Mouse (Mus musculus) embryonic facial prominence, embryonic 13.5 days (tissue): ENCODE data around the gene Rtn2. TPM values are rescaled to one million over a fixed set of nuclear protein-coding genes. Genes with fewer than 3 reads are reported as not detected.
A peak's percentile ranks its signal among the peaks of the same experiment; 100 is the strongest.

ENCODE experiments used
- ATAC-seq: fragments of 200-750 bp; cut with Nextera tagmentation; 2 replicates; pipeline ENCODE4 v1.8.0; 2017; ENCODE audit warnings: low read depth; ENCODE audit not compliant: insufficient number of reproducible peaks, insufficient read depth, low FRiP score, low TSS enrichment
- H3K27ac ChIP-seq: fragments of 300-500 bp; sonication (generic); 2 replicates; pipeline ENCODE4 v1.5.1; 2015; ENCODE audit warnings: moderate library complexity, mild to moderate bottlenecking, inconsistent platforms
- H3K27me3 ChIP-seq: fragments of 300-500 bp; sonication (generic); 2 replicates; pipeline ENCODE4 v1.6.1; 2015; ENCODE audit warnings: mild to moderate bottlenecking, inconsistent platforms
- H3K36me3 ChIP-seq: fragments of 300-500 bp; sonication (generic); 2 replicates; pipeline ENCODE4 v1.6.1; 2015; ENCODE audit warnings: mild to moderate bottlenecking, inconsistent platforms
- H3K4me1 ChIP-seq: fragments of 300-500 bp; sonication (generic); 2 replicates; pipeline ENCODE4 v1.6.1; 2015; ENCODE audit warnings: inconsistent platforms
- H3K4me2 ChIP-seq: fragments of 300-500 bp; sonication (generic); 2 replicates; pipeline ENCODE4 v1.6.1; 2015; ENCODE audit warnings: moderate library complexity, mild to moderate bottlenecking, inconsistent platforms
- H3K4me3 ChIP-seq: fragments of 300-500 bp; sonication (generic); 2 replicates; pipeline ENCODE4 v1.5.1; 2015; ENCODE audit warnings: mild to moderate bottlenecking, inconsistent platforms
- H3K9ac ChIP-seq: fragments of 300-500 bp; sonication (generic); 2 replicates; pipeline ENCODE4 v1.6.1; 2015; ENCODE audit warnings: mild to moderate bottlenecking, inconsistent platforms
- H3K9me3 ChIP-seq: fragments of 300-500 bp; sonication (generic); 2 replicates; pipeline ENCODE4 v1.6.1; 2016; ENCODE audit warnings: inconsistent platforms
- WGBS: fragments of 180-500 bp; shearing (Covaris S2); methylation state at CpG from one replicate; pipeline ENCODE4 v1.1.7; 2015; ENCODE audit warnings: mixed read lengths; 5-methylcytosine and 5-hydroxymethylcytosine counted together
- polyA plus RNA-seq: library from polyadenylated mRNA; unstranded; fragments of >200 nt; fragmentation: Nextera tagmentation; extraction: Ambion mirVana; gene quantifications from 2 replicates; pipeline ENCODE4 v1.2.1, GENCODE M21; 2015

Gene Rtn2
- polyA plus RNA-seq, 1 experiment from 2014 or later: 11.7 TPM

DNA sequence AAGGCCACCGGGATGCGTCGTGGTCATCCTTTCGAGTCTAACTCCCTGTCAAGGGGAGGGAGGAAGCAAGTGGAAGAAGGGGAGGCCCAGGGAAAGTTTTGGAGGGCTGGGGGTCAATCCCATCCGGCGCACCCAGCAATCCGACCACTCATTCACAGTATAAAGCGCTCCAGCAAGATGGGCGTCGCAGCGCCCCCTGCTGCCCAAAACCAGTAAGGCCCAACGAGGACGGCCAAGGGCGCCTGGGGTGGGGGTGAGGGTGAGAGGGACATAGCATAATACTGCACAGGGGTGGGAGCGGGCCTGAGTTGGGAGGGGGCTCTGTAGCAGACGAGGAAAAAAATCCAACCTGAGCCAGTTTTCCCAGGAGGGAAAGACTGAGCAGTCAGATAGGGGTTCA, 21.3 kb downstream of the Rtn2 start:
- peaks cover 63% of the 10 kb centered on the region for H3K27me3 ChIP-seq
- no peaks in the 10 kb centered on the region for H3K36me3 ChIP-seq
- peak overlapping the region; percentile 33 for H3K4me3 ChIP-seq
- peak overlapping the region; percentile 54; the same call in 1 of the 2 replicates for H3K9ac ChIP-seq
- peak overlapping the region; percentile 59 for H3K4me2 ChIP-seq
- under 1% methylated on average over 16 of the region's 16 CpGs for WGBS
- no peak overlapping the region for H3K27ac ChIP-seq
- no peaks in the 10 kb centered on the region for H3K9me3 ChIP-seq
- ATAC-seq: no peak
- H3K4me1 ChIP-seq: peaks cover 35% of the 10 kb centered on the region

DNA sequence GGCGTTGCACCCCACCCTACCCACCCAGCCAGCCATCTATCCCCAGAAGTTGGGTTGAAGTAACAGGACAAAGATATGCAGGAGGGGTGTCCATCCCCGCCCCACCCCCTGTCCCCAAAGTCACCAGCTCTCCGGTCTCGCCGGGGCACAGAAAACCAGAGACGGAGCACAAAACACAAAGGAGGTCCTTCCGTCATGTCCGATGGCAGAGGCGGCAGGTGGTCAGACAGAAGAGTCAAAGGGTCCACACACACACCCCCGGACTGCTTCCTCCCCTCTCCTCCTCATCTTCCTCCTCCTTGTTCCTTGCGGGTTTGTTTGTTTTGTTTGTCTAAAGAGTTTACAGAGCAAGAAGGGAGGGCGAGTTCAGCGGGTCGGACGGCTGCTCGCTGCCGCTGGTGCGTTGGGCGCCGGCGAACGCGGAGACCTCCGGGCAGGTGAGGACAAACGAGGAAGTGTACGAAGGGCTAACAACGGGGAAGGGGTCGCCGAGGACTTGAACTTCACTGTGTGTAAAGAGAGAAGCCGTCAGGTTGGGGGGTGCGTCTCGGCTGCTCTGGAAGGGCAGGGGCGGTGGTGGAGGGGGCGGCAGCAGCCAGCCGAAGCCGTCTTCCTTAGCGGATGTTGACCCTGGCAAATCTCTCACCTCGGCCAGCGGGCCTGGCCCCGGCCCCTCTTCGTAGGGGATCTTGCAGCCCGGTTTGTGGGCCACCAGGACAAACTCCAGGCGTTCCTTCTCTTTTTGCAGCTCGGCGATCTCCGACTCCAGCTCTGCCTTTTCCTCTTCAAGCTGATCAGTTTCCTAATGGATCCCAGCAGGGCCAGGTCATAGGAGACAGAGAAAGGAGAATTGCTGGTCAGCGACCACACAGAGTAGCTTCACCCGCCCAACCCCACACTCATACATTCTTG, 22.3 kb downstream of the Rtn2 start:
- ATAC-seq: no peak
- WGBS: 2% methylated on average over 48 of the region's 48 CpGs
- H3K4me2 ChIP-seq: peak overlapping the region; percentile 59
- H3K4me1 ChIP-seq: peaks cover 43% of the 10 kb centered on the region
- peak overlapping the region; percentile 33 for H3K4me3 ChIP-seq
- H3K9ac ChIP-seq: peak overlapping the region; percentile 61
- H3K27ac ChIP-seq: no peak overlapping the region
- H3K9me3 ChIP-seq: no peaks in the 10 kb centered on the region
- H3K27me3 ChIP-seq: peaks cover 63% of the 10 kb centered on the region
- no peaks in the 10 kb centered on the region for H3K36me3 ChIP-seq

DNA sequence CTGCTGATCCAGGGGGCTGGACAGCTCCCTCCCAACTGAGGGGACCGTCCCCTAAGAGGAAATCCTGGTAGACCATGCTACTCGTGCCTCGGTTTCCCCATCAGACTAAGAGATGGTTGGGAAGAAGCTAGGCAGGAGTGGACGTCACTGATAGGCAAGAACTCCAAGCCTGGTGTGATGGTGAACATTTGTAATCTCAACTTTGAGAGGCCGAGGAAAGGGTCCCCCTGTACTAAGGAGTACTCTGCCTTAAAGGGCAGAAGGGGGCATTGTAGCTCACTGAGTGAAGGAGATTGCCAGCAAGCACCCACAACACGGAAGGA, 22.9 kb downstream of the Rtn2 start:
- Histone ChIP-seq H3K36me3 (no peaks in the 10 kb centered on the region), H3K4me2 (peak overlapping the region; percentile 59; the same call in 1 of the 2 replicates), H3K9me3 (no peaks in the 10 kb centered on the region), H3K27me3 (peaks cover 63% of the 10 kb centered on the region), H3K4me3 (peak overlapping the region; percentile 33), H3K4me1 (peaks cover 44% of the 10 kb centered on the region), H3K9ac (no peak overlapping the region; the same call in 1 of the 2 replicates), H3K27ac (no peak overlapping the region)
- WGBS: 11% methylated on average over 6 of the region's 6 CpGs
- ATAC-seq: no peak

DNA sequence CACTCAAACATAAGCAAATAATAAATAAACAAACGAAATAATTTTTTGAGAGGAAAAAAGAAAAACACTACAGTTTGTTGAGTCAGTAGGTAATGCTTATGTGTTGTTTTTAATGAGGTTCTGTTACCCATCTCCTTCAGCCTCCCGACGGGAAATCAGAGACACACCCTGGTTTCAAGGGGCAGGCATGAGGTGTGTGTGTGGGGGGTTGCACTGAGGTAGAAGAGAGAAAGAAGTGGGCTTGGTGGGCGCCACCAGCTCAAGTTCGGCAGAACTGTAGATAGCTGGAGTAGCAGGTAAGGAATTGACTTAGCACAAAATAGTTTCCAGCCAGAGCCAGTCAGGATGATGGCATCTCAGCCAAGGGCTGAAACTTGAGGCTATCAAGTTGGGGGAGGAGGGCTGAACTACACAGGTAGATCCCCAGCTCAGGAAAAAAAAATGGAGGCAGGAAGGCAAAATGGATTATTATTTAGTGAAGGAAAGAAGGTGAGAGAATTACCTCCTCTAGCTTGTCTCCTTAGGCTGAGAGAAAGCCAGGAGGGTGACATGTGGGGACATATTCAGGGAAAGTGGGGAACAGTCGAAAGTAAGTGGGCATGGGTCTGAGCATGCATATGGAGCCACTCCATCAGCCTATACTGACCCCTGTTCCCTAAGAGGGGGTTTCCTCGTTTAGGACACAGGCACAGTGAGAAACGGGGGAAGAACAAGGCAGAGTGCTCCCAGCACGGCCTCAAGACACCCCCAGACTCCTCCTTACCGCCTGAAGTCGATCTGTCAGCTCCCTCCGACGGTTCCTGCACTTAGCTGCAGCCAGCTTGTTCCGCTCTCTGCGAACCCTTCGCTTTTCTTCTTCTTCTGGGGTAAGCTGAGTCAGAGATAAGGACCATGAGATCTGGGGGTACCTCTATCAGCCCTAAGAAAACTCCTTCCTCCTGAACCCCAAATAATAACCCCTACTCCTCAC, 23.7 kb downstream of the Rtn2 start:
- Histone ChIP-seq H3K4me3 (no peak overlapping the region), H3K27me3 (peaks cover 63% of the 10 kb centered on the region), H3K9me3 (no peaks in the 10 kb centered on the region), H3K4me1 (peaks cover 47% of the 10 kb centered on the region), H3K27ac (no peak overlapping the region), H3K36me3 (no peaks in the 10 kb centered on the region), H3K4me2 (no peak overlapping the region), H3K9ac (no peak overlapping the region)
- 44% methylated on average over 16 of the region's 16 CpGs for WGBS
- ATAC-seq: no peak

DNA sequence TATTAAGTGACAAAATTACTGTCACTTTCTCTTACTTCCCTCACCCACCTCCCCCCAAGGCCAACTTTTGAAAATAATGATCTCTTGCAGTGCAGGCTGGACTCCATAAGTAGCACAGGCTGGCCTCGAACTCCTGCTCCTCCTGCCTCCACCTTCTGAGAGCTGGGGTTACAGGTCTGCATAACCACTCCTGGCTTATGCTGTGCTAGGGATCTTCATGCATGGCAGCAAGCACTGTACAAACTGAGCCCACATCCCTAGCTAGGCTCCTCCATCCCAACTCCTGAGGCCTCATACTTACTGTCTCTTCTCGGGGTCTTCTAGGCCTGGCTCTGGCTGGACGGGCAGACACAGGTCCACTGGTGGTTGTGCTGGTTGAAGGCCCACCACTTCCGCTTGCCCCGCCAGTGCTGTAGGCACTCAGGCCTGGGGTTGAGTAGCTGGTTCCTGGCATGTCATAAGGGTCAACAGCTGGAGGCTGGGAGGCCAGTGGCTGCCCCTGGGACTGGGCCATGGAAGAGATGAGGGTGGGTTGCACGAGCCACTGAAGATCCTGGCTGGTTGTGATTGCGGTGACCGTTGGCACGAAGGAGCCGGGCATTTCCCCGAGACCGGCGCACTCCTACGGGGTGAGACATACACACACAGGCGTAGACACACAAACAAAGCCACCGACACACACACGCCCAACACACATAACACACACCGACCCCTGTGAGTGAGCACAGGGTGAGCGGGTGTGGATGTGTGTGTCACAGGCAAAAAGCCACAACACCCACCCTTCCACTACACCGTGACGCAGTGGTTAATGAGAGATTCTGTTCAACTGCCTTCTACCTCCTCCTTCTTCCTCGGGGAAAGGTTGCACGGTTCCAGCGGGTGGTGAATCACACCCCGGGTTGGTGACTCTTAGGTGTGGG, 24.7 kb downstream of the Rtn2 start:
- 70% methylated on average over 25 of the region's 25 CpGs for WGBS
- Histone ChIP-seq H3K9ac (no peak overlapping the region), H3K27ac (no peak overlapping the region), H3K27me3 (peaks cover 57% of the 10 kb centered on the region), H3K4me1 (peaks cover 40% of the 10 kb centered on the region), H3K4me2 (peak overlapping the region; percentile 99), H3K9me3 (no peaks in the 10 kb centered on the region), H3K36me3 (no peaks in the 10 kb centered on the region), H3K4me3 (peak overlapping the region; percentile 66)
- no peak for ATAC-seq

DNA sequence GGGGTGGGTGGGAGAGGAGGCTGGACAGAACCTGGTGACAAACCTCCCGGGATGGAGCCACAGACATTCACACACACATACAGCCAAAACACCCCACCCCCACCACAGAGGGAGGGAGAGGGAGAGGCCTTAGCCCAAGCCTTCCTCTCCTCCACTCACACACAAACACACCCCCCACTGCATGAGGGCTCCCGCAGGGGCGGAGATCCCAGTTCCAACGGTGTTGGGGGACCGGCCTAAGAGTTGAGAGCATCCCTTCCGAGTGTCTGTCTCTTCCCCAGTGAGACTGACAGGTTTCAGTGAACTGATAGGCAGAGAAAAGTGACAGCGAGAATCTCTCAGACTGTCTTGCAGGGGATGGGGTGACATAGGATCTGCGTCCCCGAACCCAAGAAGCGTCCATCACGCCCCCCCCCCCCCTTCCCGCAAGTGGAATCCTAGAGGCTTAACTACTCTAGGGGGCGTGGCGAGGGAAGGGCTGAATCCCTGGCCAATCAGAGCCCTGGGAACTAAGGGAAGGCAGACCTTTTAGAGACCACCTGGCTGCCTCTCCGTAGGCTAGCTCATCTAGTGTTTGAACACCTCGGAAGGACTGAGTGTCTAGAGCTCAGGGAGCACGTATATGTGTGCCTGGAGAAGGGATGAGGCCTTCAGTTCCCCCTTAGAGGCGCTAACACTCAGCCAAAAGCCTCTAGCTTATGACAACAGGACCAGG, 25.5 kb downstream of the Rtn2 start:
- Histone ChIP-seq H3K4me2 (peak overlapping the region; percentile 99), H3K27ac (peak overlapping the region; percentile 82), H3K27me3 (peaks cover 54% of the 10 kb centered on the region), H3K4me1 (peaks cover 39% of the 10 kb centered on the region), H3K9me3 (no peaks in the 10 kb centered on the region), H3K9ac (peak overlapping the region; percentile 66), H3K36me3 (no peaks in the 10 kb centered on the region), H3K4me3 (peak overlapping the region; percentile 66)
- ATAC-seq: 0 out of 2 replicates have a peak, but pooled peaks have one; percentile 50
- 1% methylated on average over 18 of the region's 18 CpGs for WGBS

DNA sequence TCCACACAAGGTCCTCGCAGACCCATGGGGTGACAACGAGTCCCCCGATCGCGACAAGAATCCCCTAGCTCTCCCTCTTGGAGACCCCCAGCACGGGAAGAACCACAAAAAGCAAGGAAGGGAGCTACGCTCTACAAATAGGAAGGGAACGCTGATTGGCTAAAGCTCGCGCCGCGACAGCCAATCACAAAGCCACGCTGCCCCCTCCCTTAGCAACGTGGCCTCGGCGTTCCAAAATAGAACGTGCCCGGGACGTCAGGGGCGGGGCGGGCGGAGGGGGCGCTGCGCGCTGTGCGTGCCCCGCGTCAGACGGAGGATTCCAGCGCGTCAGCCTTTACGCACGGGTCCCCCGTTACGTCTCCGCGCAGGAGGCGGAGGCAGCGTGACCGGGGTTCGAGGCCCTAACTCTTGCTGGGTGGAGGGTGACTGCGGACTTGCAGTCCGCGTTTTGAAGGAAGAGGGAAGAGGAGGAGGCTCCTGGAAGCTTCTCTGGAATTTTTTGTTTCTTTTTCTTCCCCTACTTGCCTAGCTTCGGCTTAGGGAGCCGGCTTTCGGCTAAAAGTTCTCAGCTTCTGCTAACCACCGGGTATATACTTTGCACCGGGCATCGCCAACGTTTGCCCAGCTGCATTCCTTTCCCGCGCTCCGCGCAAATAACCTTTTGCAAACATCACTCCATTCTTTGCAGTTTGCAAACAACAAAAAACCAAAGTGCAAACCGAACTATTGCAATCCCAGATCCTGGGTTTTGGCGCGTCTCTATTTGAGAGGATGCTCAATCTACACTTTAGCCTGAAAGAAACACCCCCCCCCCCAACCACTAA, 26.2 kb downstream of the Rtn2 start:
- H3K36me3 ChIP-seq: no peaks in the 10 kb centered on the region
- peak; percentile 86 for ATAC-seq
- H3K27ac ChIP-seq: peak overlapping the region; percentile 82
- peak overlapping the region; percentile 66 for H3K4me3 ChIP-seq
- peak overlapping the region; percentile 70 for H3K9ac ChIP-seq
- H3K4me1 ChIP-seq: peaks cover 36% of the 10 kb centered on the region
- WGBS: under 1% methylated on average over 58 of the region's 58 CpGs
- peak overlapping the region; percentile 99 for H3K4me2 ChIP-seq
- no peaks in the 10 kb centered on the region for H3K9me3 ChIP-seq
- peaks cover 53% of the 10 kb centered on the region for H3K27me3 ChIP-seq

DNA sequence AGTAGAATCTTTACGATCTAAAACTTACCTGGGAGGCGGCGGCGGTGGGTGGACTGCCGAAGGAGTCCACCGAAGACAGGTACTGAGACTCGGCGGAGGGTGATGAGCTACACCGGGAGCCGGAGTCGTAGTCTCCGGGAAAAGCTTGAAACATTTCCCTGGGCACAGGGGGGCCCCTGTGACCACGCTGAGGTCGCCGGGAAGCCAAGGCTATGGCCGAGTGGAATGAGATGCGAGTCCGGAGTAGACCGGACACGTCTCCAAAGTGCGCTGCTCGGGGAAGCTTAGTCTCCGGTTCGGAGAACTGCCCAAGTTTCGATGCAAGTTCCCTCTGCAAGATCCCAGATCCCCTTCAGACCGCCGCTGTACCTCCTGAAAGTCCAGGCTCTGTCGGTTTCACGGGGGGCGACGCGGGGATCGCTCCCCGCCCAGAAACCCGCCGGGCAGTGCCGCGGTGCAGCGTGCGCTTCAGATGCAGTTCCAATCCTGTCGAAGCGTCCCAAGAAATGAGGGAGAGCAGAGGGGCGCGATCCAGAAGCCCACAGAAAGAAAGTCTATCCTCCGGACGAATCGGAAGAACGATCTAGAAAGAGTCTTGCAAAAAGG, 27.0 kb downstream of the Rtn2 start:
- Histone ChIP-seq H3K27ac (no peak overlapping the region; the same call in 1 of the 2 replicates), H3K4me2 (peak overlapping the region; percentile 99), H3K27me3 (peaks cover 53% of the 10 kb centered on the region), H3K36me3 (no peaks in the 10 kb centered on the region), H3K9me3 (no peaks in the 10 kb centered on the region), H3K4me1 (peaks cover 30% of the 10 kb centered on the region), H3K9ac (peak overlapping the region; percentile 70), H3K4me3 (peak overlapping the region; percentile 66)
- ATAC-seq: no peak
- WGBS: 1% methylated on average over 48 of the region's 48 CpGs

DNA sequence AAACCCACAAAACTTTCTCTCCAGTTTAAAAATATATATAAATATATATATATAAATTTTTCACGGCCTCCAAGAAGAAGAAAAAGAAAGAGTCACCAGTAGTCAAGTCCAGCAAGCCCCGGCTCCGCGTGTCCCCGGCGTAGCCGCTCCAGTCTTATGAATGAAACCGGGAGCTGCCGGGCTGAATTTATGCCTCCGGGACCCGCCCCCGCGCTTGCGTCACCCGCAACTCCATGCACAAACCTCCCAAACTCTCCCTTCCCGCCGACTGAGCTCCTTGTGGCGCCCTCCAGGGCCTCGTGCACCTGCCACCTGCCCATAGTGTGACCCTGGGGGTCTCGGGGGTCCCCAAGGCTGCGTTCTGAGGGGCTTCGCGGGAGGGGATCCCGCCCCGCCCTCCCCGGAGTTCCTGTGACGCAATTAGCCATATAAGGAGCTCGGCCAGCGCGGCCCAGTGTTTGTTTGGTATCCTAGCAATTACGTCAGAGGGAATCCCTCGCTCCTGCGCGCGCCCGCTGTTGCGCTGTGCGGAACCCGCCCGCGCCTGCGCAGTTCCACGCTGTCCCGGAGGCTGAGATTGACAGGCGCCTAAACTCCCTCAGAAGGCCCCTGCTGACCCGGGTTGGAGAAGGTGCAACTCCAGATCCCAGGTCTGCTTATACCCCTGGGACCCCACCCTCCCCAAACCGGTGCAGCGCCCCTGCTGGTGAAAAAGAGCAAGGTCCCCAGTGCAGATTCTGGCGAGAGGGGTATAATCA, 27.6 kb downstream of the Rtn2 start, which contains the start of gene Fosb:
Gene Fosb, minus strand, starts transcription at position 168 of the 758 bp plus-strand sequence.
- H3K27me3 ChIP-seq: peaks cover 53% of the 10 kb centered on the region
- H3K36me3 ChIP-seq: no peaks in the 10 kb centered on the region
- peak; percentile 73 for ATAC-seq
- under 1% methylated on average over 48 of the region's 49 CpGs for WGBS
- H3K4me3 ChIP-seq: peak within 1 kb of the TSS; percentile 66
- peak within 1 kb of the TSS; percentile 99 for H3K4me2 ChIP-seq
- H3K9me3 ChIP-seq: no peaks in the 10 kb centered on the region
- peaks cover 23% of the 10 kb centered on the region for H3K4me1 ChIP-seq
- H3K27ac ChIP-seq: peak within 1 kb of the TSS; percentile 39; the same call in 1 of the 2 replicates
- peak within 1 kb of the TSS; percentile 73 for H3K9ac ChIP-seq
